Mouse (Mus musculus) MEL (cell line): ENCODE results near the gene Armh4.

Source experiments
- CHD2 ChIP-seq: IDR thresholded peaks from 2 replicates; pipeline ENCODE4 v1.6.1; 2011; ENCODE audit warnings: low read length, improper control_type of control experiment
- CTCF ChIP-seq, 3 experiments: IDR thresholded peaks in 2 of 3; conservative IDR thresholded peaks in 1 of 3; 2 replicates each; pipeline ENCODE4 v1.5.1; 2011 to 2012; ENCODE audit warnings: low read length in 3 of 3, low read depth in 2 of 3, mild to moderate bottlenecking in 2 of 3, improper control_type of control experiment in 1 of 3, inconsistent platforms in 1 of 3, mixed read lengths in 1 of 3, moderate library complexity in 1 of 3; ENCODE audit not compliant: control insufficient read depth in 1 of 3, insufficient read depth in 1 of 3, poor library complexity in 1 of 3, severe bottlenecking in 1 of 3
- E2F4 ChIP-seq: IDR thresholded peaks from 2 replicates; pipeline ENCODE4 v1.6.1; 2011; ENCODE audit warnings: low read depth, low read length, improper control_type of control experiment, borderline replicate concordance
- ELF1 ChIP-seq: IDR thresholded peaks from 2 replicates; pipeline ENCODE4 v1.6.1; 2014; ENCODE audit warnings: low read depth, mild to moderate bottlenecking, inconsistent platforms, low read length, improper control_type of control experiment, moderate library complexity
- HCFC1 ChIP-seq: IDR thresholded peaks from 2 replicates; pipeline ENCODE4 v1.6.1; 2012; ENCODE audit warnings: low read depth, mild to moderate bottlenecking, inconsistent platforms, low read length, improper control_type of control experiment, moderate library complexity
- KAT2A ChIP-seq: conservative IDR thresholded peaks from 2 replicates; pipeline ENCODE4 v1.6.1; 2012; ENCODE audit warnings: low read depth, low read length, improper control_type of control experiment, inconsistent platforms
- MAZ ChIP-seq: IDR thresholded peaks from 2 replicates; pipeline ENCODE4 v1.6.1; 2012; ENCODE audit warnings: low read depth, mild to moderate bottlenecking, inconsistent platforms, low read length, improper control_type of control experiment
- NELFE ChIP-seq: IDR thresholded peaks from 2 replicates; pipeline ENCODE4 v1.6.1; 2011; ENCODE audit warnings: low read depth, low read length, improper control_type of control experiment
- NRF1 ChIP-seq: IDR thresholded peaks from 2 replicates; pipeline ENCODE4 v1.6.1; 2014; ENCODE audit warnings: low read depth, mild to moderate bottlenecking, inconsistent platforms, low read length, improper control_type of control experiment, moderate library complexity; ENCODE audit not compliant: poor library complexity, insufficient read depth, severe bottlenecking
- POLR2A ChIP-seq, 2 experiments: IDR thresholded peaks; 2 replicates each; pipeline ENCODE4 v1.6.1; 2011 to 2012; ENCODE audit warnings: low read length in 2 of 2, mild to moderate bottlenecking in 2 of 2, control low read depth in 1 of 2, improper control_type of control experiment in 1 of 2, low read depth in 1 of 2, moderate library complexity in 1 of 2; ENCODE audit not compliant: control insufficient read depth in 1 of 2, insufficient read depth in 1 of 2, poor library complexity in 1 of 2
- TAL1 ChIP-seq: IDR thresholded peaks from 2 replicates; pipeline ENCODE4 v1.6.1; 2012; ENCODE audit warnings: mild to moderate bottlenecking, inconsistent platforms, low read length, moderate library complexity, mixed read lengths
- TBP ChIP-seq: IDR thresholded peaks from 2 replicates; pipeline ENCODE4 v1.8.0; 2011; ENCODE audit warnings: low read depth, low read length, improper control_type of control experiment
- ZKSCAN1 ChIP-seq: IDR thresholded peaks from 2 replicates; pipeline ENCODE4 v1.6.1; 2012; ENCODE audit warnings: low read depth, mild to moderate bottlenecking, inconsistent platforms, low read length, improper control_type of control experiment, moderate library complexity

DNA sequence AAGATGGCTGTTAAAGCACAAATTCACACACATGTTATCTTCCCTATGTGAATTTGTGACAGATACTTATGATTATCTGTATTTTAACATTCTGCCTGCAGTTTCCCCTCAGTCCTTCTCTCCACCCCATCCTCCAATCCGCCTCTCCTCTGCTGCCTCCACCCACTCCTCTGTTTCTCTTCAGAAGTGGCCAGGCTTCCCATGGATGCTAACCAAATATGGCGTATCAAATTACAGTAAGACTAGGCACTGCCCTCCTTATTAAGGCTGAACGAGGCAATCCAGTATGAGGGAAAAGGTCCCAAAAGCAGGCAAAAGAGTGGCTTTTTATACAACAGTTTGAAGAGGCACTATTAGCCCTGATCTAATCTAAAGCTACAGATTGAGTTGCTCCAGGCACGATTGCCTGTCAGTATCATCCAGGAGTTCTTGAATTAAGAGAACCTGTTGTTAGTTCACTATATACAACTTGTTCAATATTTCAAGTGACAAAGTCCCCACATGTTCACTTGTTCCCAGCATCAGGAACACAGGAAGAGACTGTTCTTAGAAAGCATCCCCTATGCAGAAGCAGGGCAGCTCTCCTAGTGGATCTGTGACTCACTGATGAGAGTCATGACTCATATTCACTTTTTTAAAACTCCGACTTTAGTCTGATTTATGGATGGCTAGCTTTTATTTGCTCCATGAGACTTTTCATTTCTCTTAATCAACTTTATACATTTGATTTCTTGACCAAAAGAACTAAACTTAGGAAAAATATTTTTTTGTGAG is 103.5 kb downstream of the Armh4 start:
- TF ChIP-seq NELFE (no peak), CTCF (IDR thresholded peaks at IDR 0.05 in 2 of 3, conservative IDR thresholded peaks at IDR 0.05 in 1 of 3; ENCODE audit: control insufficient read depth in 1 of 3, insufficient read depth in 1 of 3, low read depth in 2 of 3, low read length in 3 of 3, poor library complexity in 1 of 3, severe bottlenecking in 1 of 3) (no peak), MAZ (no peak), NRF1 (no peak), CHD2 (no peak), POLR2A (IDR thresholded peaks at IDR 0.05; ENCODE audit: control insufficient read depth in 1 of 2, insufficient read depth in 1 of 2, low read depth in 1 of 2, low read length in 2 of 2, poor library complexity in 1 of 2) (no peak), TAL1 (no peak), HCFC1 (no peak), KAT2A (no peak), TBP (no peak), E2F4 (no peak), ZKSCAN1 (no peak), ELF1 (no peak)
